Mouse (Mus musculus) forebrain, postnatal 0 days (tissue): ENCODE results near the gene Aim2. TPM values are rescaled to one million over a fixed set of nuclear protein-coding genes. Genes with fewer than 3 reads are reported as not detected.
A peak's percentile ranks its signal among the peaks of the same experiment; 100 is the strongest.

Source experiments
- ATAC-seq: fragments of 200-750 bp; cut with Nextera tagmentation; 2 replicates; pipeline ENCODE4 v1.8.0; 2017; ENCODE audit warnings: mild to moderate bottlenecking, moderate library complexity
- DNase-seq: peaks from one replicate; pipeline ENCODE4 v3.0.0-alpha.2; 2015
- H3K27ac ChIP-seq: fragments of 300-500 bp; sonication (generic); 2 replicates; pipeline ENCODE4 v1.5.1; 2014; ENCODE audit warnings: low read depth, mild to moderate bottlenecking, antibody characterized with exemption, low read length, moderate library complexity, mixed read lengths
- H3K27me3 ChIP-seq: fragments of 300-500 bp; sonication (generic); 2 replicates; pipeline ENCODE4 v1.6.1; 2014; ENCODE audit warnings: mild to moderate bottlenecking, low read length, mixed read lengths; ENCODE audit not compliant: insufficient read depth
- H3K36me3 ChIP-seq: fragments of 300-500 bp; sonication (generic); 2 replicates; pipeline ENCODE4 v1.6.1; 2014; ENCODE audit warnings: mild to moderate bottlenecking, moderate library complexity; ENCODE audit not compliant: insufficient read depth
- H3K4me1 ChIP-seq: fragments of 300-500 bp; sonication (generic); 2 replicates; pipeline ENCODE4 v1.6.1; 2014; ENCODE audit warnings: antibody characterized with exemption; ENCODE audit not compliant: insufficient read depth
- H3K4me2 ChIP-seq: fragments of 300-500 bp; sonication (generic); 2 replicates; pipeline ENCODE4 v1.6.1; 2014; ENCODE audit warnings: low read depth, mild to moderate bottlenecking, moderate library complexity
- H3K4me3 ChIP-seq: fragments of 300-500 bp; sonication (generic); 2 replicates; pipeline ENCODE4 v1.5.1; 2014; ENCODE audit warnings: low read depth, low read length, mixed read lengths
- H3K9ac ChIP-seq: fragments of 300-500 bp; sonication (generic); 2 replicates; pipeline ENCODE4 v1.6.1; 2014; ENCODE audit warnings: mild to moderate bottlenecking
- H3K9me3 ChIP-seq: fragments of 300-500 bp; sonication (generic); 2 replicates; pipeline ENCODE4 v1.6.1; 2016; ENCODE audit warnings: low read length
- CTCF ChIP-seq: sonication (generic); IDR thresholded peaks from 2 replicates; pipeline ENCODE4 v1.5.1; 2016; ENCODE audit warnings: antibody characterized with exemption, control low read depth, low read depth
- WGBS: fragments of 180-500 bp; shearing (Covaris S2); extraction: QIAGEN DNeasy Blood & Tissue Kit; methylation state at CpG from one replicate; pipeline ENCODE4 v1.1.7; 2014; 5-methylcytosine and 5-hydroxymethylcytosine counted together
- polyA plus RNA-seq: library from polyadenylated mRNA; unstranded; fragments of >200 nt; fragmentation: Nextera tagmentation; extraction: Ambion mirVana; gene quantifications from 2 replicates; pipeline ENCODE4 v1.2.1, GENCODE M21; 2015
- total RNA-seq: library from RNA; depleted of rRNA; stranded (reverse); fragments of >200 nt; gene quantifications from 2 replicates; pipeline ENCODE4 v1.2.3, GENCODE M21; 2014

The Aim2 gene
- total and polyA plus RNA-seq, 2 experiments from 2014 or later: 1.8 to 2.3 TPM

- H3K9ac ChIP-seq: peak within 1 kb of the TSS; percentile 99
- no peak for TF ChIP-seq CTCF
- no peaks in the 10 kb centered on the region for H3K27me3 ChIP-seq
- no peaks in the 10 kb centered on the region for H3K9me3 ChIP-seq
- H3K4me2 ChIP-seq: peak within 1 kb of the TSS; percentile 83
- peaks cover 13% of the 10 kb centered on the region for H3K4me1 ChIP-seq
- ATAC-seq (peak; percentile 92), DNase-seq (peak; percentile 92)
- under 1% methylated on average over 43 of the region's 46 CpGs for WGBS
- H3K36me3 ChIP-seq: no peaks in the 10 kb centered on the region
- peak within 1 kb of the TSS; percentile 98 for H3K4me3 ChIP-seq
- peak within 1 kb of the TSS; percentile 90 for H3K27ac ChIP-seq
These were observed 16.8 kb downstream of the Aim2 start, which contains the start of gene Cadm3 for GRCm38 (mm10) chr1:173367356-173368046. TSS of gene Cadm3 (minus strand) at chr1:173367695.

- H3K4me3 ChIP-seq: no peak overlapping the region
- H3K27ac ChIP-seq: no peak overlapping the region
- H3K4me1 ChIP-seq: peaks cover 13% of the 10 kb centered on the region; the same call in 1 of the 2 replicates
- DNase-seq (no peak), ATAC-seq (no peak)
- TF ChIP-seq CTCF: no peak
- H3K4me2 ChIP-seq: no peak overlapping the region
- no peaks in the 10 kb centered on the region for H3K27me3 ChIP-seq
- 74% methylated on average over 2 of the region's 2 CpGs for WGBS
- no peak overlapping the region for H3K9ac ChIP-seq
- H3K9me3 ChIP-seq: no peaks in the 10 kb centered on the region
- no peaks in the 10 kb centered on the region for H3K36me3 ChIP-seq
These were observed 18.9 kb downstream of the Aim2 start for GRCm38 (mm10) chr1:173369611-173370010.

GRCm38 (mm10) chr1:173370456-173370855 lies 19.8 kb downstream of the Aim2 start:
- ATAC-seq: no peak
- Histone ChIP-seq H3K4me3 (no peak overlapping the region), H3K9me3 (no peaks in the 10 kb centered on the region), H3K27ac (no peak overlapping the region), H3K4me2 (no peak overlapping the region), H3K4me1 (peaks cover 8% of the 10 kb centered on the region; the same call in 1 of the 2 replicates), H3K27me3 (no peaks in the 10 kb centered on the region), H3K36me3 (no peaks in the 10 kb centered on the region), H3K9ac (no peak overlapping the region)
- no peak for DNase-seq
- 71% methylated on average over 6 of the region's 6 CpGs for WGBS
- no peak for TF ChIP-seq CTCF

GRCm38 (mm10) chr1:173371586-173371985 lies 20.9 kb downstream of the Aim2 start:
- Histone ChIP-seq H3K4me2 (no peak overlapping the region), H3K9ac (no peak overlapping the region), H3K27ac (no peak overlapping the region), H3K9me3 (no peaks in the 10 kb centered on the region), H3K36me3 (no peaks in the 10 kb centered on the region), H3K4me1 (0 out of 2 replicates have a peak, but pooled peaks cover 5% of the 10 kb centered on the region), H3K27me3 (no peaks in the 10 kb centered on the region), H3K4me3 (no peak overlapping the region)
- DNase-seq: no peak
- WGBS: 79% methylated on average over 6 of the region's 6 CpGs
- TF ChIP-seq CTCF: no peak
- no peak for ATAC-seq

- ATAC-seq (no peak), DNase-seq (no peak)
- Histone ChIP-seq H3K9me3 (no peaks in the 10 kb centered on the region), H3K27ac (no peak overlapping the region), H3K4me2 (no peak overlapping the region), H3K4me3 (no peak overlapping the region), H3K4me1 (no peaks in the 10 kb centered on the region), H3K27me3 (no peaks in the 10 kb centered on the region), H3K9ac (no peak overlapping the region), H3K36me3 (no peaks in the 10 kb centered on the region)
- 89% methylated on average over 7 of the region's 7 CpGs for WGBS
- TF ChIP-seq CTCF: no peak
These were observed 23.3 kb downstream of the Aim2 start for GRCm38 (mm10) chr1:173374020-173374419.

GRCm38 (mm10) chr1:173377380-173378112 lies 26.9 kb downstream of the Aim2 start:
- H3K36me3 ChIP-seq: no peaks in the 10 kb centered on the region
- peak; percentile 97 for ATAC-seq
- H3K4me3 ChIP-seq: no peak overlapping the region
- H3K27ac ChIP-seq: no peak overlapping the region
- H3K9ac ChIP-seq: no peak overlapping the region
- no peaks in the 10 kb centered on the region for H3K4me1 ChIP-seq
- H3K4me2 ChIP-seq: no peak overlapping the region
- TF ChIP-seq CTCF: peak; percentile 99
- no peaks in the 10 kb centered on the region for H3K9me3 ChIP-seq
- 29% methylated on average over 13 of the region's 13 CpGs for WGBS
- H3K27me3 ChIP-seq: no peaks in the 10 kb centered on the region
- peak; percentile 89 for DNase-seq

GRCm38 (mm10) chr1:173381436-173381835 lies 30.8 kb downstream of the Aim2 start:
- DNase-seq (no peak), ATAC-seq (no peak)
- H3K36me3 ChIP-seq: no peaks in the 10 kb centered on the region
- H3K4me3 ChIP-seq: no peak overlapping the region
- no peaks in the 10 kb centered on the region for H3K4me1 ChIP-seq
- TF ChIP-seq CTCF: no peak
- 81% methylated on average over 6 of the region's 6 CpGs for WGBS
- H3K4me2 ChIP-seq: no peak overlapping the region
- no peaks in the 10 kb centered on the region for H3K9me3 ChIP-seq
- no peak overlapping the region for H3K27ac ChIP-seq
- no peaks in the 10 kb centered on the region for H3K27me3 ChIP-seq
- no peak overlapping the region for H3K9ac ChIP-seq
